Mouse (Mus musculus): ENCODE measurements around the gene Hoxa6. TPM values are rescaled to one million over a fixed set of nuclear protein-coding genes. Genes with fewer than 3 reads are reported as not detected.

Hoxa6 gene
- polyA plus RNA-seq, 1 experiment from 2014 or later: not detected

DNA sequence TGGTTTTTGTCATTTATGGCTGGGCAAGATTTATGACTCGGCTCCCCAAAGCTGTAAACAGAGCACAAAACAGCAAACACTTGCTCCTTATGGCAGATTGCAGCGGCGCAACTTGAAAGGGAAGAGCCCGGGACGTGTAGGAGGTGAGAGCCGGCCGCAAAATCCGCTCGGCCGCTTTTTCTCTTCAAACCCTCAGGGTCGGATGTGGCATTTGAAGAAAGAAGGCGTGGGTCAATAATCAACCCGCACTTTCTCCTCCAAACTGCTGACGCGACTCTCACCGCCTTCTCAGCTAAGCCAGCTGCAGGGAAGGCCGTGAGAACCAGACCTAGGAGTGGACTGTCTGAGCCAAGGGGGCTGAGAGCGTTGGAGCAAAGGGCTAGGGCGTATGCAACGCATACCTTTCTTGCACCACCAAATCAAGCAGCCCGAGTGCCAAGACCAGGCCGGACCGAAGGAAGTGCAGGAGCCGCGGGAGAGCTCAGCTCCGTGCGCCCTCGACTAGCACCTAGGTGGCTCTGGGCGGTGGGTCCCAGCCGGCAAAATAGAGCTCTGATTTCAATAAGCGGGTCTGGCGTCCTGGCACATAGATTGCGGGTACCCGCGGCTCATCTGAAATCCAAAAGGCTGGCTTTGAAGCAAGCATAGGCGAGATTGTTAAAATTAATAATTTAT lies 31.3 kb downstream of the Hoxa6 start, which contains the start of gene 5730596B20Rik:
Gene 5730596B20Rik, plus strand, starts transcription at position 438 of the 675 bp plus-strand sequence.
- Histone ChIP-seq H3K9me3 (ENCODE audit: control insufficient read depth, low read length) (no peaks in the 10 kb centered on the region), H3K4me3 (ENCODE audit: low read depth, low read length) (no peak within 1 kb of the TSS), H3K36me3 (ENCODE audit: control insufficient read depth, insufficient read depth, low read length) (no peaks in the 10 kb centered on the region), H3K4me1 (replicated peaks; ENCODE audit: control insufficient read depth, insufficient read depth, low read length) (0 out of 2 replicates have a peak, but pooled peaks cover 3% of the 10 kb centered on the region), H3K9ac (ENCODE audit: low read length) (no peak within 1 kb of the TSS), H3K4me2 (ENCODE audit: low read depth, low read length, severe bottlenecking) (no peak within 1 kb of the TSS), H3K27me3 (ENCODE audit: control insufficient read depth, insufficient read depth, low read length) (peaks cover 98% of the 10 kb centered on the region), H3K27ac (ENCODE audit: low read depth, low read length) (no peak within 1 kb of the TSS)
- DNase-seq (ENCODE audit: low spot score) (peak; percentile 62), ATAC-seq (replicated peaks; ENCODE audit: low FRiP score) (no peak)
- under 1% methylated on average over 36 of the region's 36 CpGs for WGBS

DNA sequence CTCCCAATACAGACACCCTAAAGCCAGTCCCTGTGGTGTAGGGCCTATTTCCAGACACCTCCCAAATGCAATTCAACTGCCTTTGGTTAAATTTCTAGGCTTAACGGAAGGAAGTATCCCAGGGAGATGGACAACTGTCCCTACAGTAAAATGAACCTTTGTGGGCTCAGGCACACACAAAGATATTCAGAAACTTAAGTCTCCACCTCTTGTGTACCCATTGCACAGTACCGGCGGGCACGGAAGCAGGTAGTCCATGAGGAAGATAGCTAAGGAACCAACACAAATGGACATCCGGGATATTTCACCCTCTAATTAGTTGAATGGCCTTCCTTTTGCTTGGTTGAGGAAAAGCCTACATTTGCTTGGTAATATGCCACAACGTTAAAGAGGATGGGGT lies 32.1 kb downstream of the Hoxa6 start:
- Histone ChIP-seq H3K36me3 (ENCODE audit: control insufficient read depth, insufficient read depth, low read length) (no peaks in the 10 kb centered on the region), H3K9ac (ENCODE audit: low read length) (no peak overlapping the region), H3K4me3 (ENCODE audit: low read depth, low read length) (no peak overlapping the region), H3K9me3 (ENCODE audit: control insufficient read depth, low read length) (no peaks in the 10 kb centered on the region), H3K4me2 (ENCODE audit: low read depth, low read length, severe bottlenecking) (no peak overlapping the region), H3K27me3 (ENCODE audit: control insufficient read depth, insufficient read depth, low read length) (peaks cover 98% of the 10 kb centered on the region), H3K4me1 (replicated peaks; ENCODE audit: control insufficient read depth, insufficient read depth, low read length) (0 out of 2 replicates have a peak, but pooled peaks cover 3% of the 10 kb centered on the region), H3K27ac (ENCODE audit: low read depth, low read length) (no peak overlapping the region)
- no peak for DNase-seq (ENCODE audit: low spot score)
- ATAC-seq (replicated peaks; ENCODE audit: low FRiP score): no peak
- WGBS: 2% methylated on average over 6 of the region's 6 CpGs

DNA sequence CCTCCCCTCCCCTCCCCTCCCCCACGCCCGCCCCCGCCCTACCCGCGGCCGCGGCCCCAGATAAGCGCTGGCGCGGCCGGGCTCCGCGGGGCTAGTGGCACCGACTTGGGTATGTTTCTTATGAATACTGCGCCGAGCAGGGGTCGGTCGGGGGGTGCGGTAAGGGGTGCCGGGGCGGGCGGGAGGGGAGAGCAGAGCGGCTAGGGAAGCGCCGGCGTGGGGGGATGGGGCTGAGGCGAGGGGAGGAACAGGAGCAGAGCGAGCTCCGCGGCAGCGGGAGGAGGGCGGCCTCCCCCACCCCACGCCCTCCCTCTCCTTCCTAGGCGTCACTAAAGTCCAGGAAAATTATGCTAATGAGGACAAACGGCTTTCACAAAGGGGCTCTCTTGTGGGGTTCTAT lies 32.7 kb downstream of the Hoxa6 start:
- H3K4me2 ChIP-seq (ENCODE audit: low read depth, low read length, severe bottlenecking): no peak overlapping the region
- peaks cover 98% of the 10 kb centered on the region for H3K27me3 ChIP-seq (ENCODE audit: control insufficient read depth, insufficient read depth, low read length)
- H3K4me1 ChIP-seq (replicated peaks; ENCODE audit: control insufficient read depth, insufficient read depth, low read length): 0 out of 2 replicates have a peak, but pooled peaks cover 3% of the 10 kb centered on the region
- H3K4me3 ChIP-seq (ENCODE audit: low read depth, low read length): no peak overlapping the region
- no peak overlapping the region for H3K9ac ChIP-seq (ENCODE audit: low read length)
- no peaks in the 10 kb centered on the region for H3K36me3 ChIP-seq (ENCODE audit: control insufficient read depth, insufficient read depth, low read length)
- 0% methylated on average over 14 of the region's 35 CpGs for WGBS
- H3K27ac ChIP-seq (ENCODE audit: low read depth, low read length): no peak overlapping the region
- DNase-seq (ENCODE audit: low spot score) (peak; percentile 60), ATAC-seq (replicated peaks; ENCODE audit: low FRiP score) (no peak)
- no peaks in the 10 kb centered on the region for H3K9me3 ChIP-seq (ENCODE audit: control insufficient read depth, low read length)

- H3K36me3 ChIP-seq (ENCODE audit: control insufficient read depth, insufficient read depth, low read length): no peaks in the 10 kb centered on the region
- DNase-seq (ENCODE audit: low spot score) (no peak), ATAC-seq (replicated peaks; ENCODE audit: low FRiP score) (no peak)
- H3K4me3 ChIP-seq (ENCODE audit: low read depth, low read length): no peak overlapping the region
- H3K27me3 ChIP-seq (ENCODE audit: control insufficient read depth, insufficient read depth, low read length): peaks cover 98% of the 10 kb centered on the region
- under 1% methylated on average over 41 of the region's 41 CpGs for WGBS
- no peak overlapping the region for H3K4me2 ChIP-seq (ENCODE audit: low read depth, low read length, severe bottlenecking)
- H3K9me3 ChIP-seq (ENCODE audit: control insufficient read depth, low read length): no peaks in the 10 kb centered on the region
- H3K4me1 ChIP-seq (replicated peaks; ENCODE audit: control insufficient read depth, insufficient read depth, low read length): 0 out of 2 replicates have a peak, but pooled peaks cover 3% of the 10 kb centered on the region
- no peak overlapping the region for H3K9ac ChIP-seq (ENCODE audit: low read length)
- no peak overlapping the region for H3K27ac ChIP-seq (ENCODE audit: low read depth, low read length)
These were observed 33.4 kb downstream of the Hoxa6 start for GRCm38 (mm10) chr6:52174968-52175751.

DNA sequence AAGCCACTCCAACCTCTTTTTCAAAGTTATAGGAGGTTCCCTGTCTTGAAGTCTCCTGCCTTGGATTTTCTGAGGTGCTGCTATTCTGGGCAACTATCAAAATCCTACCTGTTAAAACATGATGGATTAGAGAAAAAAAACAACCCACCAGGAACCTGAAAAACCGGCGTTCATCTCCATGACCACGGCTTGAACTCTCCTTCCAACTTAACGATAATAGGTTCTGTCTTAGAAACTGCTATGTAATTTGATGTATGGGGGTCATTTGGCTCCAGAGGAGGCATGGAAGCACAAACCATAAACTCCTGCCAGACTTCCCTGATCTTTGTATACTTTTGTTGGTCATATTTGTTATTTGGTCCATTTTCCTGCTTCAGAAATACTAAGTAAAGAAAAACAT lies 34.9 kb downstream of the Hoxa6 start:
- DNase-seq (ENCODE audit: low spot score): no peak
- ATAC-seq (replicated peaks; ENCODE audit: low FRiP score): no peak
- no peak overlapping the region for H3K4me3 ChIP-seq (ENCODE audit: low read depth, low read length)
- H3K9me3 ChIP-seq (ENCODE audit: control insufficient read depth, low read length): no peaks in the 10 kb centered on the region
- H3K27ac ChIP-seq (ENCODE audit: low read depth, low read length): no peak overlapping the region
- H3K4me1 ChIP-seq (replicated peaks; ENCODE audit: control insufficient read depth, insufficient read depth, low read length): 0 out of 2 replicates have a peak, but pooled peaks cover 3% of the 10 kb centered on the region
- 4% methylated on average over 4 of the region's 4 CpGs for WGBS
- no peak overlapping the region for H3K4me2 ChIP-seq (ENCODE audit: low read depth, low read length, severe bottlenecking)
- H3K36me3 ChIP-seq (ENCODE audit: control insufficient read depth, insufficient read depth, low read length): no peaks in the 10 kb centered on the region
- H3K9ac ChIP-seq (ENCODE audit: low read length): no peak overlapping the region
- H3K27me3 ChIP-seq (ENCODE audit: control insufficient read depth, insufficient read depth, low read length): peaks cover 96% of the 10 kb centered on the region

- Histone ChIP-seq H3K4me2 (ENCODE audit: low read depth, low read length, severe bottlenecking) (peak overlapping the region; percentile 37; the same call in 1 of the 2 replicates), H3K27ac (ENCODE audit: low read depth, low read length) (no peak overlapping the region), H3K4me1 (replicated peaks; ENCODE audit: control insufficient read depth, insufficient read depth, low read length) (0 out of 2 replicates have a peak, but pooled peaks cover 3% of the 10 kb centered on the region), H3K9ac (ENCODE audit: low read length) (no peak overlapping the region), H3K27me3 (ENCODE audit: control insufficient read depth, insufficient read depth, low read length) (peaks cover 96% of the 10 kb centered on the region), H3K4me3 (ENCODE audit: low read depth, low read length) (peak overlapping the region; percentile 15; the same call in 1 of the 2 replicates), H3K36me3 (ENCODE audit: control insufficient read depth, insufficient read depth, low read length) (no peaks in the 10 kb centered on the region), H3K9me3 (ENCODE audit: control insufficient read depth, low read length) (no peaks in the 10 kb centered on the region)
- 0 out of 2 replicates have a peak, but pooled peaks have one; percentile 63 for ATAC-seq (replicated peaks; ENCODE audit: low FRiP score)
- WGBS: under 1% methylated on average over 35 of the region's 35 CpGs
- DNase-seq (ENCODE audit: low spot score): peak; percentile 88
These were observed 36.0 kb downstream of the Hoxa6 start for GRCm38 (mm10) chr6:52172501-52172900.

DNA sequence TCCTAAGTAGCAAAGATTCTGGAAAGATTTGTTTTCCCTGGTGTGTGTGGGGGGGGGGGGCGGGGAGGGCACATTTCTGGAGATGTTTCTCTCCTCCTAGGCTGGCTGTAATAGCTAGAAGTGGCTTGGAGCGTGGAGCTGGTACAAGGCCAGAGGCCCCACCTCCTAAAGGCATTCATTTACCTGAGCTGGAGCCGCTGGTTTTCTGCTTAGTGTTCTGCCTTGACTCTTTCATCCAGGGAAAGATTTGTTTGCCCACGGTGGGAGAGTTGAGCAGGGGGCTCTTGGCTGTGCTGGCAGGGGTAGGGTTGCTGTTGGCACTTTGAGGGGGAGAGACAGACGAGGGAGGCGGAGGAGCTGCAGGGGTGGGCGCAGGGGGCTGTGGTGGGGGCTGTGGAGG lies 36.6 kb downstream of the Hoxa6 start:
- peak; percentile 48 for DNase-seq (ENCODE audit: low spot score)
- peaks cover 96% of the 10 kb centered on the region for H3K27me3 ChIP-seq (ENCODE audit: control insufficient read depth, insufficient read depth, low read length)
- no peaks in the 10 kb centered on the region for H3K36me3 ChIP-seq (ENCODE audit: control insufficient read depth, insufficient read depth, low read length)
- no peaks in the 10 kb centered on the region for H3K9me3 ChIP-seq (ENCODE audit: control insufficient read depth, low read length)
- ATAC-seq (replicated peaks; ENCODE audit: low FRiP score): no peak
- no peak overlapping the region for H3K27ac ChIP-seq (ENCODE audit: low read depth, low read length)
- 0 out of 2 replicates have a peak, but pooled peaks cover 3% of the 10 kb centered on the region for H3K4me1 ChIP-seq (replicated peaks; ENCODE audit: control insufficient read depth, insufficient read depth, low read length)
- WGBS: 3% methylated on average over 7 of the region's 7 CpGs
- no peak overlapping the region for H3K4me2 ChIP-seq (ENCODE audit: low read depth, low read length, severe bottlenecking)
- H3K4me3 ChIP-seq (ENCODE audit: low read depth, low read length): no peak overlapping the region
- no peak overlapping the region for H3K9ac ChIP-seq (ENCODE audit: low read length)

DNA sequence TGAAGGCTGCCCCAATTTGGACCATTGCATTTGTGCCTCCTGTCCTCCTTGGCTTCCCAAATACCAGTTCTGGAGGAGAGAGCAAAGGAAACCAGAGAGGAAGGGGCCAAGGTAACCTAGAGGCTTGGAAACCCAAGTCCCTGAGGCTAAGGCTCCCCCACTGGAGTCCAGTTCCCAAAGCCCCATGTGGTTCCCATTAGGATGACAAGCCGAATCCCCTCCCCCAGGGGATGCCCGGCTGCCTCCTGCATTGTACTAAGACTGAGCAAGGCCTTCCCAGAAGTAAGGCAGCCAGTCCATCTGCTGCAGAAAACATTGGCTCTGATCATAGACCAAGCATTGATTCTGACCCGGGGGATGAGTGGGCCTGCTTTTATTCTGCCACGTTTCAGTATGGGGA lies 37.2 kb downstream of the Hoxa6 start:
- Histone ChIP-seq H3K9ac (ENCODE audit: low read length) (no peak overlapping the region), H3K4me3 (ENCODE audit: low read depth, low read length) (no peak overlapping the region), H3K27ac (ENCODE audit: low read depth, low read length) (no peak overlapping the region), H3K36me3 (ENCODE audit: control insufficient read depth, insufficient read depth, low read length) (no peaks in the 10 kb centered on the region), H3K4me2 (ENCODE audit: low read depth, low read length, severe bottlenecking) (no peak overlapping the region), H3K9me3 (ENCODE audit: control insufficient read depth, low read length) (no peaks in the 10 kb centered on the region), H3K27me3 (ENCODE audit: control insufficient read depth, insufficient read depth, low read length) (peaks cover 96% of the 10 kb centered on the region), H3K4me1 (replicated peaks; ENCODE audit: control insufficient read depth, insufficient read depth, low read length) (0 out of 2 replicates have a peak, but pooled peaks cover 3% of the 10 kb centered on the region)
- no peak for ATAC-seq (replicated peaks; ENCODE audit: low FRiP score)
- DNase-seq (ENCODE audit: low spot score): peak; percentile 52
- 1% methylated on average over 4 of the region's 4 CpGs for WGBS
